Mouse (Mus musculus): ENCODE results near the gene Haghl. TPM values are rescaled to one million over a fixed set of nuclear protein-coding genes. Genes with fewer than 3 reads are reported as not detected.

Haghl gene
- polyA plus RNA-seq, 1 experiment from 2014 or later, result 105 TPM

- WGBS, result under 1% methylated on average over 37 of the region's 37 CpGs
- Histone ChIP-seq H3K36me3 (peaks cover 11% of the 10 kb centered on the region; the same call in 1 of the 2 replicates), H3K27ac (no peak within 1 kb of the TSS), H3K9ac (peak within 1 kb of the TSS; percentile 83), H3K4me1 (peaks cover 10% of the 10 kb centered on the region), H3K4me3 (peak within 1 kb of the TSS; percentile 75), H3K9me3 (replicated peaks) (no peaks in the 10 kb centered on the region), H3K4me2 (replicated peaks) (peak within 1 kb of the TSS; percentile 84), H3K27me3 (peaks cover 15% of the 10 kb centered on the region; the same call in 1 of the 2 replicates)
- ATAC-seq (ENCODE audit: low FRiP score), result peak; percentile 83
Measured at GRCm38 (mm10) chr17:25773549-25774120, 11.8 kb downstream of the Haghl start, which contains the start of gene Narfl. Gene Narfl (plus strand): TSS chr17:25773776.

GRCm38 (mm10) chr17:25769331-25769730, 16.1 kb downstream of the Haghl start:
- peaks cover 26% of the 10 kb centered on the region for H3K27me3 ChIP-seq
- no peaks in the 10 kb centered on the region for H3K9me3 ChIP-seq (replicated peaks)
- no peak overlapping the region for H3K4me3 ChIP-seq
- H3K9ac ChIP-seq, result no peak overlapping the region
- peaks cover 7% of the 10 kb centered on the region for H3K4me1 ChIP-seq
- no peak overlapping the region for H3K4me2 ChIP-seq (replicated peaks)
- H3K36me3 ChIP-seq, result no peaks in the 10 kb centered on the region
- no peak for ATAC-seq (ENCODE audit: low FRiP score)
- WGBS, result 51% methylated on average over 9 of the region's 9 CpGs
- no peak overlapping the region for H3K27ac ChIP-seq

- peak; percentile 58 for ATAC-seq (ENCODE audit: low FRiP score)
Measured at GRCm38 (mm10) chr17:25765886-25766285, 19.6 kb downstream of the Haghl start.

GRCm38 (mm10) chr17:25762591-25762990, 22.9 kb downstream of the Haghl start:
- H3K36me3 ChIP-seq, result no peaks in the 10 kb centered on the region
- 34% methylated on average over 3 of the region's 3 CpGs for WGBS
- no peak overlapping the region for H3K4me2 ChIP-seq (replicated peaks)
- ATAC-seq (ENCODE audit: low FRiP score), result no peak
- no peak overlapping the region for H3K27ac ChIP-seq
- H3K4me1 ChIP-seq, result 0 out of 2 replicates have a peak, but pooled peaks cover 2% of the 10 kb centered on the region
- H3K4me3 ChIP-seq, result no peak overlapping the region
- H3K9ac ChIP-seq, result no peak overlapping the region
- H3K27me3 ChIP-seq, result peaks cover 12% of the 10 kb centered on the region; the same call in 1 of the 2 replicates
- no peaks in the 10 kb centered on the region for H3K9me3 ChIP-seq (replicated peaks)

More at GRCm38 (mm10) chr17:25765886-25766285, 19.6 kb downstream of the Haghl start:
- Histone ChIP-seq H3K27ac (no peak overlapping the region), H3K9me3 (replicated peaks) (no peaks in the 10 kb centered on the region), H3K36me3 (no peaks in the 10 kb centered on the region), H3K4me2 (replicated peaks) (no peak overlapping the region), H3K4me3 (no peak overlapping the region), H3K4me1 (0 out of 2 replicates have a peak, but pooled peaks cover 2% of the 10 kb centered on the region), H3K9ac (no peak overlapping the region), H3K27me3 (peaks cover 26% of the 10 kb centered on the region)
- WGBS, result 49% methylated on average over 5 of the region's 5 CpGs

GRCm38 (mm10) chr17:25761561-25761970, 23.9 kb downstream of the Haghl start:
- H3K27ac ChIP-seq, result no peak overlapping the region
- ATAC-seq (ENCODE audit: low FRiP score), result no peak
- H3K4me2 ChIP-seq (replicated peaks), result no peak overlapping the region
- H3K4me3 ChIP-seq, result no peak overlapping the region
- H3K36me3 ChIP-seq, result no peaks in the 10 kb centered on the region
- 0 out of 2 replicates have a peak, but pooled peaks cover 7% of the 10 kb centered on the region for H3K27me3 ChIP-seq
- H3K9ac ChIP-seq, result peak overlapping the region; percentile 27; the same call in 1 of the 2 replicates
- no peaks in the 10 kb centered on the region for H3K9me3 ChIP-seq (replicated peaks)
- 39% methylated on average over 4 of the region's 4 CpGs for WGBS
- 0 out of 2 replicates have a peak, but pooled peaks cover 2% of the 10 kb centered on the region for H3K4me1 ChIP-seq

GRCm38 (mm10) chr17:25760148-25760547, 25.3 kb downstream of the Haghl start:
- no peak overlapping the region for H3K4me2 ChIP-seq (replicated peaks)
- ATAC-seq (ENCODE audit: low FRiP score), result no peak
- H3K27me3 ChIP-seq, result 0 out of 2 replicates have a peak, but pooled peaks cover 9% of the 10 kb centered on the region
- no peaks in the 10 kb centered on the region for H3K36me3 ChIP-seq
- H3K27ac ChIP-seq, result no peak overlapping the region
- no peak overlapping the region for H3K9ac ChIP-seq
- H3K4me1 ChIP-seq, result no peaks in the 10 kb centered on the region
- no peaks in the 10 kb centered on the region for H3K9me3 ChIP-seq (replicated peaks)
- no peak overlapping the region for H3K4me3 ChIP-seq
- 80% methylated on average over 8 of the region's 8 CpGs for WGBS

GRCm38 (mm10) chr17:25757691-25758090, 27.8 kb downstream of the Haghl start:
- Histone ChIP-seq H3K27me3 (0 out of 2 replicates have a peak, but pooled peaks cover 9% of the 10 kb centered on the region), H3K9ac (no peak overlapping the region), H3K4me2 (replicated peaks) (no peak overlapping the region), H3K4me1 (no peaks in the 10 kb centered on the region), H3K9me3 (replicated peaks) (no peaks in the 10 kb centered on the region), H3K36me3 (no peaks in the 10 kb centered on the region), H3K27ac (no peak overlapping the region), H3K4me3 (no peak overlapping the region)
- no peak for ATAC-seq (ENCODE audit: low FRiP score)
- WGBS, result 72% methylated on average over 3 of the region's 3 CpGs

- WGBS, result 84% methylated on average over 9 of the region's 9 CpGs
- Histone ChIP-seq H3K9ac (no peak overlapping the region), H3K27ac (no peak overlapping the region), H3K36me3 (no peaks in the 10 kb centered on the region), H3K9me3 (replicated peaks) (no peaks in the 10 kb centered on the region), H3K4me1 (peaks cover 3% of the 10 kb centered on the region; the same call in 1 of the 2 replicates), H3K27me3 (0 out of 2 replicates have a peak, but pooled peaks cover 9% of the 10 kb centered on the region), H3K4me2 (replicated peaks) (no peak overlapping the region), H3K4me3 (no peak overlapping the region)
- ATAC-seq (ENCODE audit: low FRiP score), result no peak
Measured at GRCm38 (mm10) chr17:25756378-25757242, 28.9 kb downstream of the Haghl start.

GRCm38 (mm10) chr17:25755627-25756377, 29.7 kb downstream of the Haghl start:
- ATAC-seq (ENCODE audit: low FRiP score), result no peak
- Histone ChIP-seq H3K9me3 (replicated peaks) (no peaks in the 10 kb centered on the region), H3K4me2 (replicated peaks) (no peak overlapping the region), H3K4me1 (peaks cover 6% of the 10 kb centered on the region; the same call in 1 of the 2 replicates), H3K4me3 (no peak overlapping the region), H3K27me3 (0 out of 2 replicates have a peak, but pooled peaks cover 9% of the 10 kb centered on the region), H3K9ac (no peak overlapping the region), H3K36me3 (no peaks in the 10 kb centered on the region), H3K27ac (no peak overlapping the region)
- WGBS, result 51% methylated on average over 4 of the region's 4 CpGs

- ATAC-seq (ENCODE audit: low FRiP score), result no peak
- H3K9ac ChIP-seq, result no peak overlapping the region
- H3K4me2 ChIP-seq (replicated peaks), result no peak overlapping the region
- peaks cover 6% of the 10 kb centered on the region; the same call in 1 of the 2 replicates for H3K4me1 ChIP-seq
- H3K27ac ChIP-seq, result no peak overlapping the region
- 84% methylated on average over 4 of the region's 4 CpGs for WGBS
- H3K27me3 ChIP-seq, result 0 out of 2 replicates have a peak, but pooled peaks cover 9% of the 10 kb centered on the region
- no peaks in the 10 kb centered on the region for H3K9me3 ChIP-seq (replicated peaks)
- no peak overlapping the region for H3K4me3 ChIP-seq
- no peaks in the 10 kb centered on the region for H3K36me3 ChIP-seq
Measured at GRCm38 (mm10) chr17:25755086-25755485, 30.4 kb downstream of the Haghl start.

- no peak for ATAC-seq (ENCODE audit: low FRiP score)
- WGBS, result 85% methylated on average over 9 of the region's 9 CpGs
- H3K9ac ChIP-seq, result no peak within 1 kb of the TSS
Measured at GRCm38 (mm10) chr17:25754241-25754640, 31.2 kb downstream of the Haghl start, which contains the start of gene Msln. Gene Msln (minus strand): TSS chr17:25754378.

More at GRCm38 (mm10) chr17:25754241-25754640, 31.2 kb downstream of the Haghl start, which contains the start of gene Msln:
- no peak within 1 kb of the TSS for H3K4me3 ChIP-seq
- H3K27me3 ChIP-seq, result 0 out of 2 replicates have a peak, but pooled peaks cover 8% of the 10 kb centered on the region
- peaks cover 6% of the 10 kb centered on the region; the same call in 1 of the 2 replicates for H3K4me1 ChIP-seq
- no peaks in the 10 kb centered on the region for H3K9me3 ChIP-seq (replicated peaks)
- H3K27ac ChIP-seq, result no peak within 1 kb of the TSS
- no peaks in the 10 kb centered on the region for H3K36me3 ChIP-seq
- no peak within 1 kb of the TSS for H3K4me2 ChIP-seq (replicated peaks)
